Comparison of ENCODE assay signal across 10 mouse cellular contexts in the genomic region with DNA sequence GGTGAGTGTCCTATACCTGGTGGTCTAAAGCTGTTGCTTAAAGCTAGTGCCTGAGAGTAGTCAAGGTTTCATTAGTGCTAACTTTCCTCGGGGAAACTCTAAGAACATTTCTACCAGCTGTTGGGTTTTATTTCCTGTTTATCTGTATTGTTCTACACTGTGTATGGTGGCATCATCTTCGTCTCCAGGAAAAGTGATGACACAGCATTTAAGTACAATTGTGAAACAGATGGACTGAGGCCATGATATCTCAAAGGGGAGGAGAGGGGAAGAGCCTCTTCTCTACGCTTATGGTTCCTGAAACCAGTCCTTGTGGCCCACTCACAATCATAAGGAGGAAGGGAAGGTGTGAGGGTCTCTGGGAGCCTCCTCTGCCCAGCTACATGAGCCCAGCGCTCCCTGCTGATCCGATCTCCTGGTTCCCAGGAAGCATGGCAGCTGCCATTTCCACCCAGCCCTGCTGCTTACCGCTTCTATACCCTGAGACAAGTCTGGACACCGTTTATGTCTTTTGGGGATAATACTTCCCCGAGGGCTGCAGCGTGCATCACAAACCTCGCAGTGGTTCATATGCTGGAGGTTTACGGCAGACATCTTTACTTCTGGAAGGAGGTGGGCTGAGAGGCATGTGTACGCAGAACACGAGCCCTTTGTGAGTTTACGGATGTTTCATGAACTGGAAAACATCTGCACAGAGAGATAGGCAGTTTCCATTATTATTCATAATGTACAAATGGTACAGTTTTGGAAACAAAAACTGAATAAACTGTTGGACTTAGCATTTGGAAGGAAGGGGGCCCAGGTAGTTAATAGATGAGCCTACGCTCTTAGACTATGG.
DNase-seq lines count a peak whose midpoint lies in the region; ATAC-seq and TF ChIP-seq lines count a peak whose summit lies in the region.
"Had no signal": no experiment of that assay in that cellular context is flagged by ENCODE, and none has a peak within 500 bp of the region (broad histone marks: within the 10 kb centered on the region; RNA-seq: fewer than 3 reads in every experiment).

No protein-coding gene starts in this region.

- peak; percentile 73 for DNase-seq in liver, adult 2 months (ENCODE audit: extremely low read depth, low read depth, low spot score)
- DNase-seq in liver = no peak
- peak; percentile 47 to 71 for DNase-seq in heart, adult 9 months (ENCODE audit: low spot score in 2 of 2)
- DNase-seq in liver, embryonic 14.5 days (ENCODE audit: low read depth in 3 of 3, low spot score in 3 of 3) = peak in 1 of 3 experiments; percentile 32
- no peak for DNase-seq in left cerebral cortex, postnatal 25 days (ENCODE audit: low spot score in 2 of 2)
- DNase-seq in cerebellum, adult 18-20 months = no peak
- no peak for DNase-seq in layer of hippocampus, adult 9-10 months (ENCODE audit: low spot score)

- no peak for TF ChIP-seq CTCF in liver, adult 2 months (IDR thresholded peaks at IDR 0.05; ENCODE audit: low read depth, low read length)
- no peak for TF ChIP-seq CTCF in liver, embryonic 14.5 days (IDR thresholded peaks at IDR 0.05; ENCODE audit: low read depth)

- TF ChIP-seq POLR2A in liver, adult 2 months (IDR thresholded peaks at IDR 0.05; ENCODE audit: extremely low read depth, insufficient read depth, low read length) = no peak

- H3K27me3 ChIP-seq in liver, adult 2 months (ENCODE audit: control insufficient read depth, insufficient read depth, low read length) = no peaks in the 10 kb centered on the region
- no peaks in the 10 kb centered on the region for H3K27me3 ChIP-seq in liver, embryonic 14.5 days (ENCODE audit: control insufficient read depth, insufficient read depth, low read length)
- H3K27me3 ChIP-seq in stomach, embryonic 15.5 days (replicated peaks) = no peaks in the 10 kb centered on the region
- H3K27me3 ChIP-seq: embryonic facial prominence, embryonic 12.5 days had no signal

- peaks cover 39% of the 10 kb centered on the region for H3K4me1 ChIP-seq in liver, adult 2 months (ENCODE audit: control insufficient read depth, insufficient read depth, low read length)
- H3K4me1 ChIP-seq in liver, embryonic 14.5 days (replicated peaks; ENCODE audit: control insufficient read depth in 2 of 2, insufficient read depth in 2 of 2, low read length in 1 of 2) = peaks cover 31 to 52% of the 10 kb centered on the region in 2 experiments
- peaks cover 39% of the 10 kb centered on the region for H3K4me1 ChIP-seq in stomach, embryonic 15.5 days

- intact Hi-C loops in left cerebral cortex, postnatal 25 days (cut with DNase I) = no loop called here

- no peaks in the 10 kb centered on the region for H3K9me3 ChIP-seq in liver, embryonic 14.5 days (ENCODE audit: control insufficient read depth, low read length)
- H3K9me3 ChIP-seq in stomach, embryonic 15.5 days = no peaks in the 10 kb centered on the region
- H3K9me3 ChIP-seq: embryonic facial prominence, embryonic 12.5 days; neural tube, embryonic 13.5 days had no signal

- H3K9ac ChIP-seq in liver, adult 2 months (ENCODE audit: low read depth, low read length) = no peak overlapping the region
- no peak overlapping the region for H3K9ac ChIP-seq in liver, embryonic 14.5 days (replicated peaks)
- H3K9ac ChIP-seq in stomach, embryonic 15.5 days = no peak overlapping the region
- H3K9ac ChIP-seq: embryonic facial prominence, embryonic 12.5 days; neural tube, embryonic 13.5 days had no signal

- 69% methylated on average over 15 of the region's 15 CpGs for WGBS in liver, adult 2 months
- 49% methylated on average over 15 of the region's 15 CpGs for WGBS in liver, embryonic 14.5 days (ENCODE audit: insufficient replicate concordance)
- 78% methylated on average over 15 of the region's 15 CpGs for WGBS in stomach, embryonic 15.5 days

- peak overlapping the region; percentile 29 for H3K27ac ChIP-seq in liver, adult 2 months (replicated peaks; ENCODE audit: insufficient read depth, low read depth, low read length)
- no peak overlapping the region; the same call in 1 of the 2 replicates for H3K27ac ChIP-seq in liver, embryonic 14.5 days
- H3K27ac ChIP-seq in stomach, embryonic 15.5 days = peak overlapping the region; percentile 86; the same call in 1 of the 2 replicates

- no peaks in the 10 kb centered on the region for H3K79me2 ChIP-seq in liver, adult 2 months (ENCODE audit: control insufficient read depth, insufficient read depth, low read length)

- peak; percentile 48 for ATAC-seq in liver, embryonic 14.5 days (ENCODE audit: insufficient read depth)
- ATAC-seq in stomach, embryonic 15.5 days (ENCODE audit: insufficient read depth, low FRiP score, low read depth) = no peak

- H3K36me3 ChIP-seq in liver, adult 2 months (ENCODE audit: control insufficient read depth, insufficient read depth, low read length) = no peaks in the 10 kb centered on the region
- H3K36me3 ChIP-seq in liver, embryonic 14.5 days (replicated peaks; ENCODE audit: control insufficient read depth, insufficient read depth, low read depth) = no peaks in the 10 kb centered on the region
- H3K36me3 ChIP-seq in stomach, embryonic 15.5 days = no peaks in the 10 kb centered on the region
- H3K36me3 ChIP-seq: embryonic facial prominence, embryonic 12.5 days; neural tube, embryonic 13.5 days had no signal

- H3K4me2 ChIP-seq in liver, embryonic 14.5 days (ENCODE audit: low read depth) = peak overlapping the region; percentile 54
- H3K4me2 ChIP-seq in stomach, embryonic 15.5 days = no peak overlapping the region
- H3K4me2 ChIP-seq: neural tube, embryonic 13.5 days had no signal

- TF ChIP-seq EP300 in liver, embryonic 14.5 days (IDR thresholded peaks at IDR 0.05; ENCODE audit: low read depth) = no peak

- H3K4me3 ChIP-seq in liver, adult 2 months (ENCODE audit: insufficient read depth, low read depth, low read length) = no peak overlapping the region
- no peak overlapping the region for H3K4me3 ChIP-seq in liver, embryonic 14.5 days (ENCODE audit: insufficient read depth in 1 of 2, low read depth in 2 of 2, low read length in 2 of 2)
- no peak overlapping the region for H3K4me3 ChIP-seq in stomach, embryonic 15.5 days (replicated peaks)
- H3K4me3 ChIP-seq: embryonic facial prominence, embryonic 12.5 days; neural tube, embryonic 13.5 days had no signal

Comparison
In these comparisons a context has a peak if more than half of its experiments do, and no peak if none do; other contexts are left out.
1. DNase-seq: peak in liver, adult 2 months (single experiment) and heart, adult 9 months (2 of 2); none in liver (single experiment), left cerebral cortex, postnatal 25 days (0 of 2), cerebellum, adult 18-20 months (0 of 2) and layer of hippocampus, adult 9-10 months (single experiment).